Mouse (Mus musculus) cerebellum, adult (tissue): ENCODE data around the gene Mlec.

Experiments used
- ATAC-seq: cut with Nextera tagmentation; 2 replicates; pipeline ENCODE4 v1.9.2; 2017; ENCODE audit warnings: mild to moderate bottlenecking, moderate library complexity, mixed read lengths; ENCODE audit not compliant: insufficient number of reproducible peaks, low FRiP score, low TSS enrichment

The Mlec gene

GRCm38 (mm10) chr5:115158040-115158983 is at the start of gene Mlec:
Gene Mlec, minus strand, starts transcription at chr5:115158179.
- peak; percentile 93 for ATAC-seq

- ATAC-seq, result no peak
Measured at GRCm38 (mm10) chr5:115207244-115207643, 49.3 kb upstream of the Mlec start.

GRCm38 (mm10) chr5:115204562-115205311 is 46.8 kb upstream of the Mlec start:
- ATAC-seq, result peak; percentile 82; the same call in 1 of the 2 replicates

- peak; percentile 66; the same call in 1 of the 2 replicates for ATAC-seq
Measured at GRCm38 (mm10) chr5:115203735-115204561, 46.0 kb upstream of the Mlec start.

GRCm38 (mm10) chr5:115194626-115195221 is 36.7 kb upstream of the Mlec start:
- peak; percentile 42; the same call in 1 of the 2 replicates for ATAC-seq

GRCm38 (mm10) chr5:115193669-115194625 is 36.0 kb upstream of the Mlec start, which contains the start of gene Cabp1:
Gene Cabp1, minus strand, starts transcription at chr5:115194381.
- ATAC-seq, result peak; percentile 38; the same call in 1 of the 2 replicates

- ATAC-seq, result no peak; the same call in 1 of the 2 replicates
Measured at GRCm38 (mm10) chr5:115193226-115193625, 35.2 kb upstream of the Mlec start.

- ATAC-seq, result no peak
Measured at GRCm38 (mm10) chr5:115192828-115193195, 34.8 kb upstream of the Mlec start.

- ATAC-seq, result no peak
Measured at GRCm38 (mm10) chr5:115191880-115192827, 34.2 kb upstream of the Mlec start.

- no peak for ATAC-seq
Measured at GRCm38 (mm10) chr5:115190081-115190480, 32.1 kb upstream of the Mlec start.

- ATAC-seq, result no peak
Measured at GRCm38 (mm10) chr5:115188824-115189223, 30.8 kb upstream of the Mlec start.

- ATAC-seq, result peak; percentile 82
Measured at GRCm38 (mm10) chr5:115187188-115188131, 29.5 kb upstream of the Mlec start.

- no peak for ATAC-seq
Measured at GRCm38 (mm10) chr5:115186371-115187073, 28.5 kb upstream of the Mlec start.

- no peak for ATAC-seq
Measured at GRCm38 (mm10) chr5:115184726-115185125, 26.7 kb upstream of the Mlec start.

- ATAC-seq, result no peak
Measured at GRCm38 (mm10) chr5:115183482-115183881, 25.5 kb upstream of the Mlec start.

GRCm38 (mm10) chr5:115182925-115183324 is 24.9 kb upstream of the Mlec start:
- ATAC-seq, result no peak
